Mouse (Mus musculus): Measurements from ENCODE around the gene Pgam2.

- TF ChIP-seq POLR2A (IDR thresholded peaks at IDR 0.05; ENCODE audit: low read depth, low read length), result no peak
- TF ChIP-seq CTCF (IDR thresholded peaks at IDR 0.05; ENCODE audit: extremely low read depth, insufficient read depth, insufficient read length, insufficient replicate concordance), result no peak
Observed at GRCm38 (mm10) chr11:5805711-5806110, 2.2 kb upstream of the Pgam2 start.
